Mouse (Mus musculus) adrenal gland, adult 8-10 months (tissue): ENCODE measurements at regions not wholly inside any gene's neighbourhood (a gene's known extent, or its start where the extent isn't known, plus 50 kb on each side); places are given as distances from the start of the nearest gene placed in this dataset.

ENCODE experiments used
- DNase-seq: peaks from one replicate; pipeline ENCODE4 v3.0.0; 2022

DNA sequence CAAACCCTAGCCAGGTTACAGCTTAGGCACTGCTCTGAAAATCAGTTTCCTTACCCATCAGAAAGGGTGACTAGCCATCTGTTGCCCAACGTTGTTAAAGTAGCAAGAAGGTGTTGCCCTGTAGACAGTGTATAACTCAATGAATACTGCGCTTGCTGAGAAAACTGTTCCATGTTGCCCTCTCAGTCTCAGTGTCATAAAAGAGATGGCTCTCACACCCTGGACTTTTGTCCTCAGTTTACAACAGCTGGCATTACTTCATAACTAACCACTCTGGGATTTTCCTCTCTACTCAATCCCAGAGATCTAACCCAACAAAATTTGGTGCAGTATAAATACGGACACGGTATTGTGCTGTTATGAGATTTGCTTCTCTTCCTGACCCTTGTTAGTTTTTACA is 252.1 kb upstream of the Cited2 start:
- no peak for DNase-seq

GRCm38 (mm10) chr10:17472536-17472935 is 250.5 kb upstream of the Cited2 start:
- no peak for DNase-seq

DNA sequence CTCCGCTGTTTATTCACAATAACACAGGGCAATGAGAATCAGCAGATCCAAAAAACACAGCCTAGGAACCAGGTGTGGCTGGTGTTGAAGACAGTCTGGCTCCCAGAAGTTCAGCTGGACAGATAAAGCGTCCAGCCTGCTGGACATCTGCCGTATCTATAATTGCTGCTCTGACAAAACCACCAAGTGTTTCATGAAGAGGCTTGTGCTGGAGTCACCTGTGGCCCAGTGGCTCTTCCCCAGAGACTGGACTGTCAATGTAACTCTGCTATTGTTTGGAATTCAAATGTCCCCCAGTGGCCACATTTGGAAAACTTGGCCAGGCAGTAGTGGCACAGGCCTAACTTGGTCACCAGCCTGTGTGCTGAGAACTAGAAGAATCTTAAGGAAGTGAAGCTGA is 247.0 kb upstream of the Cited2 start:
- no peak for DNase-seq

- peak; percentile 43 for DNase-seq
Observed at GRCm38 (mm10) chr10:17476720-17477119, 246.3 kb upstream of the Cited2 start.

GRCm38 (mm10) chr10:17478761-17479632 is 244.0 kb upstream of the Cited2 start:
- no peak for DNase-seq

- peak; percentile 65 for DNase-seq
Observed at GRCm38 (mm10) chr10:17482751-17483150, 240.3 kb upstream of the Cited2 start.

DNA sequence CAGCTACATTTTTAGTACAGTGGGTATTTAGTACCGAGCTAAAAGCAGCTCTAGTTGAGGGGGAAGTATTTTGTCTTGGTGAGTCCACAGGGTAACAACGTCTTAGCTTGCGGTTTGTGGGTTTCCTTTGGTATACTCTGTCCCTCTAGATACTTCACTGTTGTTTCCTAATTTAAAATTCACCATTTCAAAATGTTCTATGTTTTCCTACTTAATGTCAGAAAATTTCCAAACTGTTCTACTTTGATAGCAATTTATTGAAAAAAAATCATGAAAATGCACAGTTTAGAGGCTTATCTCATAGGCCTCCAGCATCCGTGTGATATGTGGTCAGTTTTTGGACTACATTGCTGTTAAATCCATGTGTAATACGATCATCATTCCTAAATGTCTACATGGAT is 238.0 kb upstream of the Cited2 start:
- DNase-seq: no peak

DNA sequence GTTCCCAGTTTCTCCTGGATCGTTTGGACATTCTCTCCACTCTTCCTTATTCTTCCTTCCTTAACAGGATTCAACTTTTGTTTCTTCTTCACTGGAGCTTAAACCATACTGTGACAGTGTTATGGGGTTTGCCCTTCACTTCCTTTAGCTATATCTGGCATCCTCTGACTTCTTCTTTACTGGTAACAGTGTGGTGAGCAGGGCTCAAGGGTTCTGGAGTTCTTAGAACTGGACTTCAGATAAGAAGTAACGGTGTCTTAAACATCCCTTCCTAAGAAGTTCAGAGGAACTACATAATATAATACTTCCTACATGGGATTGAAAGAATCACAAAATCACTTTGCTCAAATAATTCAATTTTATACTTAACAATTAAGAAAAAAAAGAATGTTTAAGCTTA is 237.5 kb upstream of the Cited2 start:
- DNase-seq: no peak

DNA sequence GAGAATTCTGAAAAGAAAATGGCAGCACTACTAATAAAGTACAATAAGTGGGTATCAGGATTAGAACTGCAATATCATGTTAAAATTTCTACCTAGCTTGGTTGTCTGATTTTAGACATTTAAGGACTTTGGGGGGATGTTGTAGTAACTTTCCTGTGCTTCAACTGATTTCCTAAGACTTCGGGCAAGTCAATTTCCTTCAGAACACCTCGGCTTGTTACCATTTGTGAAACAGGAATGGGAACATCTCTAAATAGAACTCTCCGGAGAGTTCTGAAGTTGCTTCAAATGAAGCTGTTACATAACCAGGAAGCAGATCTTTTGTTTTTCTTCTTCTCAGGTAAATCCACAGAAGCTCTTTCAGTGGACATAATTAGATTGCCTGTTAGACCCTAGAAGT is 237.0 kb upstream of the Cited2 start:
- no peak for DNase-seq

DNA sequence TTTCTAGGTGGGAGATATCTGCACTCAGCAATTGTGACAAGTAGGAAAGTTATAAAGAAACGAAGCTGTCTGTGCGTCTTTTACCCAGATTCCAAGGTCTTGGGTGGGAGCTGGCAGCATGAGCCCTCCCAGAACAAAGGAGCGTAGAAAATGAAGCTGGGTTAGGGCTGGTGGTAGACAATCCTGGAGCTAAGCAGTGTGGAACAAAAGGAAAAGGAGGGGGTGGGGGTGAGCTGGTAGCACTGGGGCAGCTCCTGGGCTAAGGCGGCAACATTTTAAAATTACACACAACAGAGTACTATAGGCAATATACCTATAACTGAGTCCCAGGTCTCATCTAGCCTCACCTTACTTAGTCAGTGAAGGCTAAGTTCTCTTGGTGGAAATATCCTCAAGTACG is 235.6 kb upstream of the Cited2 start:
- no peak for DNase-seq

- no peak for DNase-seq
Observed at GRCm38 (mm10) chr10:17491611-17492305, 231.3 kb upstream of the Cited2 start.

- DNase-seq: peak; percentile 24
Observed at GRCm38 (mm10) chr10:17493137-17493536, 229.9 kb upstream of the Cited2 start.

GRCm38 (mm10) chr10:17496831-17497230 is 226.2 kb upstream of the Cited2 start:
- no peak for DNase-seq

GRCm38 (mm10) chr10:17510626-17511193 is 212.3 kb upstream of the Cited2 start:
- DNase-seq: no peak

DNA sequence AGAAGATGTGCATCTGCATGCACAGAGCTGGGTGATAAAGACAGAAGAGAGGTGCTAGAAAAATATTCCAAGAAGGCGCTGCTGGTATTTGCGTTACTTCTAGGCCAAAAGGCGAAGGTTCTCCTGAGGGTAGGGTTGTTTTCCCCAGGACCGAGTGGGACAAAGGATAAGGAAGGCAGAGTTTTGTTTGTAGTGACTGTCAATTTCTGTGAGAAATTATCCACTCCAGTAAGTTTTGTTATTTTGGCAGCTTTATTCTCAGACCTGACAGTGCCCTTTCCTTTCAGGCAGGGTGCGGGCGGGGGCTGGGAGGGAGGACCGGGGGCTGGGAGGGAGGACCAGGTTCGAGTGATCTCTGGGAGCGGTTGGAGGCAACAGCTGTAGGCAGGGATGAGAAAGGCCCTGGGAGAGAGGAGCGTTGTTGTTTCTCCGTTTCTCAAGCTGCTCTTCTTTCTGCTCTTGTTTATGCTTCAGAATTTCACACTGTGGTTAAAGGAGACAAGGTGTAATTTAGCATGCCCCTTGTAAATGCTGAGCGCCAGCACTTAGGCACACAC is 211.2 kb upstream of the Cited2 start:
- no peak for DNase-seq

GRCm38 (mm10) chr10:17512487-17512886 is 210.5 kb upstream of the Cited2 start:
- DNase-seq: no peak

GRCm38 (mm10) chr10:17513756-17514155 is 209.3 kb upstream of the Cited2 start:
- DNase-seq: no peak

- DNase-seq: no peak
Observed at GRCm38 (mm10) chr10:17516068-17516467, 206.9 kb upstream of the Cited2 start.

DNA sequence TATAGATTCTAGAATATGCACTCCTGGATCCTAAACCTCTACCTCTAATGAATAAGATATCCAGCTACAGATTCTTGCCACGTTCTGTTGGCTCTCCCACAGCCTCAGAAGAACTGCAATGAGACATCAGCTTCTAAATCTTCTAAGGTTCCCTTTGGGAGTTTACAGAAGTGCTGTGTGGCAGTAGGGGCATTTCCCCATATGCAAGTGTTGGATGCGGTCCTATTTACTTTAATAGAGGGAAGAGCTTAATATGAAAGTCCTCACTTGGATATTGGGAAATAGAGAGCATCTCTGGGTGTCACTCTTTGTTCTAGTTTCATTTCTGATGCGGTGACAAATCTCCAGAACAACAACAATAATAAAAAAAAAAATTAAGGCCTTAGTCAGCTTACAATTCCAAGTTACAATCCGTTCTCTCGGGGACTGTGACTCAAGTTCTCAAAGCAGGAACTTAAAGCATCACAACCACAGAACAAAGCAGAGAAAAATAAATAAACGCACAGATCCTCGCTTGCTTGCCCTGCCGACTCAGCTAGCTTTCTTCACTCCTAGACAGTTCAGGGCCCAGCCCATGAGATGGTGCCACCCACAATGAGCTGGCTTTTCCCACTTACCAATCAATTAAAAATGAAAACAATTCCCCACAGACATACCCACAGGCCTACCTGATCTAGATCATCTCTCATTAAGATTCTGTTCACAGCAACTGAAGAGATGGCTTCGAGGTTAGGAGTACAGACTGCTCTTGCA is 204.4 kb upstream of the Cited2 start:
- DNase-seq: no peak

DNA sequence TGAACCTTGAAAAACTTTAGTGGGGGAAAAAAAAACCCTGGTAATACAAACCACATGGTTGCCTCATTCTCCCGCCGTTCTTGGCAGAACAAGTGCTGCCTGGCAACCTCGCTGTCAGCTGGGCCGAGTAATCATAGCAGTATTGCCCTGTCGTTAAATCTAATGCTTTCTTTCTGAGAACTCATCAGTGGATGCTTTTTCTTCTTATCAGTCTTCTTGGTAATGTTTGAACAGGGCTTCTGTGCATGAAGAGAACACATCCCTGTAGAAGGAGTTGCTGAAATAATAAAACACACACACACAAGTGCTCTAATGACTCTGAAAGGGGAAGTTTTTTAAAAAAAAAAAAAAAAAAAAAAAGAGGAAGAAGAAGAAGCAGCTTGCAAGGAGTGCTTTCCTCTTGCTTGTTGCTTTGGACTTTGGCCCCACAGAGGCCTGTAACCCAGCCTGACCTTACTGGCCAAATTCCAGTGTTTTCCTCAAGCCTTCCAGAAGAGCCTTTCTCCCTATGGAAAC is 200.9 kb upstream of the Cited2 start:
- DNase-seq: peak; percentile 20

DNA sequence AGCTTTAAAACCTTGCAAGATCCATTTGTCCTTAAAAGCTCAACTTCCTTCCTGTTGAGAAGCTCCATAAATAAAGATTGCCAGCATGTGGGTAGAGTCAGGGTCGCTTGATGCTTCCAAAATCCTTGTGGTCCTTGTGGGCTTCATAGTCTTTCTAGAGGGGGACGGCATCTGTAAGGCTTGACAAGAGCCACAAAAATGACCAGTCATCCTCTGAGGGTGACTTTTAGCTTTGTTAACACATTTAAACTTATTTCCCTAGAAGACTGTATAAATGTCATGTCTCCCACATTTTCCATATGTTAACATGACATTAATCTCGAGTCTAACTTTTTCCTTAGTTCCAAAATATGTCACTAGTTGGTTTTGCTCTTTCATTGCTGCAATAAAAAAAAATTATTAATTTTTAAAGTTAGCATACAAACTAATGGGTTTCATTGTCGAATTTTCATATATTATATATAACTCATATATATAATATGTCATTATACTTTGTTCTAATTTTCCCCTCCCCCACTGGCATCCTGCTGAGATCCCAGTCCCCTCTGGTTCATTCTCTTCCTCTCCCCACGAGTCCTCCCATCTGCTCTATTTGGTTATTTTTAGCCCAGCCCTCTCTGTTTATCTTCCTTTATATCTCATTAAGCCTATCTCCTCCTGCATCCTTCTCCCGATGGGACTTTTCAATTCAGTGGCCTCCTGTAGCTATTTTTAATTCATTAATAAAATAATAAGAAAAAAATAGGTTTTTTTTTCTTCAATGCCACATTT is 199.3 kb upstream of the Cited2 start:
- DNase-seq: no peak
